Mouse (Mus musculus) stomach, postnatal 0 days (tissue): ENCODE results near the gene Ezh1. TPM values are rescaled to one million over a fixed set of nuclear protein-coding genes. Genes with fewer than 3 reads are reported as not detected.

Experiments used
- ATAC-seq: fragments of 200-750 bp; cut with Nextera tagmentation; 2 replicates; pipeline ENCODE4 v1.8.0; 2017; ENCODE audit not compliant: low FRiP score, low TSS enrichment
- DNase-seq: peaks from one replicate; pipeline ENCODE4 v3.0.0-alpha.2; 2016; ENCODE audit warnings: low spot score
- H3K27ac ChIP-seq: fragments of 300-500 bp; sonication (generic); replicated peaks from 2 replicates; pipeline ENCODE4 v1.5.1; 2014; ENCODE audit warnings: mild to moderate bottlenecking, control low read depth
- H3K27me3 ChIP-seq: fragments of 300-500 bp; sonication (generic); 2 replicates; pipeline ENCODE4 v1.6.1; 2014; ENCODE audit warnings: low read length; ENCODE audit not compliant: control insufficient read depth, insufficient read depth
- H3K36me3 ChIP-seq: fragments of 300-500 bp; sonication (generic); 2 replicates; pipeline ENCODE4 v1.6.1; 2014; ENCODE audit warnings: low read length, mixed read lengths; ENCODE audit not compliant: control insufficient read depth, insufficient read depth
- H3K4me1 ChIP-seq: fragments of 300-500 bp; sonication (generic); replicated peaks from 2 replicates; pipeline ENCODE4 v1.6.1; 2014; ENCODE audit warnings: antibody characterized with exemption; ENCODE audit not compliant: control insufficient read depth, insufficient read depth
- H3K4me2 ChIP-seq: fragments of 300-500 bp; sonication (generic); replicated peaks from 2 replicates; pipeline ENCODE4 v1.6.1; 2014; ENCODE audit warnings: low read depth, mild to moderate bottlenecking, control low read depth, moderate library complexity
- H3K4me3 ChIP-seq: fragments of 300-500 bp; sonication (generic); 2 replicates; pipeline ENCODE4 v1.5.1; 2014; ENCODE audit warnings: low read depth, low read length, control low read depth
- H3K9ac ChIP-seq: fragments of 300-500 bp; sonication (generic); 2 replicates; pipeline ENCODE4 v1.6.1; 2014; ENCODE audit warnings: mild to moderate bottlenecking, low read length, control low read depth, mixed read lengths
- H3K9me3 ChIP-seq: fragments of 300-500 bp; sonication (generic); 2 replicates; pipeline ENCODE4 v1.6.1; 2016; ENCODE audit warnings: low read length; ENCODE audit not compliant: control insufficient read depth
- CTCF ChIP-seq: IDR thresholded peaks from 2 replicates; pipeline ENCODE4 v1.5.1; 2016; ENCODE audit warnings: antibody characterized with exemption, low read depth, mild to moderate bottlenecking, moderate library complexity
- EP300 ChIP-seq: optimal IDR thresholded peaks from 2 replicates; pipeline ENCODE3; 2016; ENCODE audit warnings: antibody characterized with exemption
- WGBS: fragments of 180-500 bp; shearing (Covaris S2); extraction: QIAGEN DNeasy Blood & Tissue Kit; methylation state at CpG from one replicate; pipeline ENCODE4 v1.1.7; 2014; 5-methylcytosine and 5-hydroxymethylcytosine counted together
- polyA plus RNA-seq: library from polyadenylated mRNA; unstranded; fragments of >200 nt; fragmentation: Nextera tagmentation; extraction: Ambion mirVana; gene quantifications from 2 replicates; pipeline ENCODE4 v1.2.1, GENCODE M21; 2015

The Ezh1 gene
- polyA plus RNA-seq, 1 experiment from 2014 or later: 8.1 TPM

DNA sequence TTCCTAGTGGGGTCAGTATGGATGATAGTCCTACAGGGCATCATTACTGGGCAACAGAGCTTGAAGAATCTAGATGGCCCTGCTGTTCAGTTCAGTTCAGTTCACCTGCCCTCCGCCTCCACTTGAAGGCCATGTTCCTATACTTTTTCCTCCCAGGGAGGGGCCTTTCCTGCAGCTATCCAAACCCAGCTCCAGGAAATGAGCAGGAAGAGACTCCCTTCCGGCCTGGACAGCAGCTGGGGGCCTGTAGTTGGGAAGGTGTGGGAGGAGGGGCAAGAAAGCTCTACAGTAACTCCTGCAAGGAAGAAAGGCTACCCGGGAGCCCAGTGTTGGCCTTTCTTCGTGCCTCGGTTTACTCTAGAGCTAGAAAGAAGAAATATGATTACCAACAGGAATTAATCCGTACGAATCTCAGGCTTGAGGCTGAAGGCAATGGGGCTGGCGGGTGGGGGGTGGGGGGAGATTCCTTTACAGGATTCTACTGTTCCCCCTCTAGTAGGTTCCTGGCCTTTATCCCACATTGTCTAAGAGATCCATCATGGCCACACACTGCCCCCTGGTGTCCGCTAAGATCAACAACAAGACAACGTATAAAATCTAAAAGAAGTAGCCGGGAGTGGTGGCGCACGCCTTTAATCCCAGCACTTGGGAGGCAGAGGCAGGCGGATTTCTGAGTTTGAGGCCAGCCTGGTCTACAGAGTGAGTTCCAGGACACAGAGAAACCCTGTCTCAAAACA is 22.2 kb upstream of the Ezh1 start:
- Histone ChIP-seq H3K9ac (no peak overlapping the region), H3K4me2 (peak overlapping the region; percentile 4; the same call in 1 of the 2 replicates)
- DNase-seq: peak; percentile 68

DNA sequence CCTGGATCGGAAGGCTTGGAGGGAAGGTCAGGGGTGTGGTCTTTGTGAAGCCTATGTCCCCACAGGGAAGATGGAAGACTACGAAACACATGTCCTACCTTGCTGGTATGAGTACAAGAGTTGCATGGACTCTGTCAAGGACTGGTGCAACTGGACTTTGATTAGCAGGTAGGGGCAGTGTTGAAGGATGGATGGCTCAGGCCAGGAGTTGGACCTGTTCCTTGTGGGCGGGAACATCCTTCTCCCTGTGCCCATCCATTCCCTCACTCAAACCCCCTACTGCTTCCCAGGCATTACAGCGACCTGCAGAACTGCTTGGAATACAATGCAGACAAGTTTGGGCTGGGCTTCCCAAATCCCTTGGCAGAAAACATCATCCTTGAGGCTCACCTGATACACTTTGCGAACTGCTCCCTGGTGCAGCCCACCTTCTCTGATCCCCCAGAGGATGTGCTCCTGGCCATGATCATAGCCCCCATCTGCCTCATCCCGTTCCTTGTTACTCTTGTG is 21.3 kb upstream of the Ezh1 start:
- H3K9me3 ChIP-seq: no peaks in the 10 kb centered on the region
- H3K27ac ChIP-seq: peak overlapping the region; percentile 45
- 0 out of 2 replicates have a peak overlapping the region, but pooled peaks have one; percentile 72 for H3K9ac ChIP-seq

More for the DNA sequence above, 22.2 kb upstream of the Ezh1 start:
- Histone ChIP-seq H3K9me3 (no peaks in the 10 kb centered on the region), H3K27ac (0 out of 2 replicates have a peak overlapping the region, but pooled peaks have one; percentile 45), H3K4me1 (no peaks in the 10 kb centered on the region; the same call in 1 of the 2 replicates), H3K27me3 (no peaks in the 10 kb centered on the region), H3K36me3 (no peaks in the 10 kb centered on the region), H3K4me3 (no peak overlapping the region)
- no peak for ATAC-seq
- WGBS: 35% methylated on average over 14 of the region's 14 CpGs
- TF ChIP-seq EP300 (no peak), CTCF (peak; percentile 81)

DNA sequence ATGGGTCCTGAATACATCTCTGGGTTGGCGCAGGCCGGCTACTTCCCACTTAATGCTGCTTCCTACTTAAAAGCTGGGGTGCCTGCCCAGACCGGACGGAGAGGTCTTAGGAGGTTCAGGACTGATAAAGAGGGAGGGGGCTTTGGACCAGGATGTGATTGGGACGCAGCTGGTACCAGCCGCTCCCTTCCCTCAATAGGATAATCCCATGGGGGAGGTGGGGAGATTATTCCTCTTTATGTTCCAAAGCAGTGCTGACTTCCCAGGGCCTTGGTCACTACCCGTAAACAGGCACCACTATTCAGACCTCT is 20.4 kb upstream of the Ezh1 start:
- Histone ChIP-seq H3K4me1 (no peaks in the 10 kb centered on the region), H3K27me3 (no peaks in the 10 kb centered on the region), H3K9ac (peak overlapping the region; percentile 72), H3K27ac (peak overlapping the region; percentile 89), H3K9me3 (no peaks in the 10 kb centered on the region), H3K4me2 (peak overlapping the region; percentile 96), H3K36me3 (no peaks in the 10 kb centered on the region), H3K4me3 (peak overlapping the region; percentile 58)
- ATAC-seq: no peak; the same call in 1 of the 2 replicates
- 14% methylated on average over 7 of the region's 7 CpGs for WGBS
- no peak for DNase-seq
- no peak for TF ChIP-seq EP300
- no peak for TF ChIP-seq CTCF

More for the DNA sequence above, 21.3 kb upstream of the Ezh1 start:
- no peaks in the 10 kb centered on the region for H3K27me3 ChIP-seq
- TF ChIP-seq EP300: no peak
- TF ChIP-seq CTCF: no peak
- H3K36me3 ChIP-seq: no peaks in the 10 kb centered on the region
- peak overlapping the region; percentile 96 for H3K4me2 ChIP-seq
- no peaks in the 10 kb centered on the region for H3K4me1 ChIP-seq
- H3K4me3 ChIP-seq: peak overlapping the region; percentile 58
- no peak for ATAC-seq
- no peak for DNase-seq
- 79% methylated on average over 6 of the region's 6 CpGs for WGBS

DNA sequence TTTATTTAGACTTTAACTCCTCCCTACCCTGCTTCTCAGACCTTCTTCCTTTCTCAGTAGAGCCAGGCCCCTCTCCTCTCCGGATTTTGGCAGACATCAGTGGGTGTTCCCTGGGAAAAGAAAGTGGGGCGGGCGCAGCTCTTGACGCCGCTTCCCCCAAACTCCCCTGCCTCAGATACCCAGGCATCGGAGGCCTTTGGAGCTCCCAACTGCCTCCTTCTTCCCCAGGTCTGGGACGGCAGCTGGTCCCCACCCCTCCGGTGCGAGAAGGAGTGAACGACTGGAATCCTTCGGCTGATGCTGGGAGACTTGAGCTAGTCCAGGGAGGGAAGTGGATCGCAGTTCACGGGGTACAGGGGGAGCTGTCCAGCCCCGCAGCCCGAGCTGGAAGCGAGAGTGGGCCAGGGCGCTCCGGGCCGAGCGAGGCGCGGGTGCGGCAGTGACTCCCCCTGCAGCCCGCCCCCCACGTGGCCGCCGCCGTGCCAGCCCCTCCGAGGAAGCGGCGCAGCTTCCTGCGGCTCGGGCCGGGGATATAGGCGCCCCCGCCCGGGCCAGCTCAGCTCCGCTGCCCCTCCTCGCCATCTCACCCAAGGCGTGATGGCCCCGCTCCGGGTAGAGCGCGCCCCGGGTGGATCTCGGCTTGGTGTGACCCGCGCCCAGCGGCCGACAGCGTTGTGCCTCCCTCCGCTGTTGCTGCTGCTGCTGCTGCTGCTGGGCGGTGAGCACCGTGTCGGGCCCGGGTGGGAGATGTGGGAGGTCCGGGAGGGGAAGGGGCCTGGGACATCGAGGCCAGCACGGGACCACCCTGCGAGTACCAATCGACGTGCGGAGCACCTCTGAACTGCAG is 19.8 kb upstream of the Ezh1 start, which contains the start of gene Ramp2:
Gene Ramp2 (plus strand): TSS at position 174 of the 847 bp plus-strand sequence.
- Histone ChIP-seq H3K9me3 (no peaks in the 10 kb centered on the region), H3K27ac (peak within 1 kb of the TSS; percentile 89), H3K9ac (peak within 1 kb of the TSS; percentile 72), H3K4me1 (no peaks in the 10 kb centered on the region), H3K4me3 (peak within 1 kb of the TSS; percentile 58), H3K36me3 (no peaks in the 10 kb centered on the region), H3K27me3 (no peaks in the 10 kb centered on the region), H3K4me2 (peak within 1 kb of the TSS; percentile 96)
- under 1% methylated on average over 54 of the region's 63 CpGs for WGBS
- TF ChIP-seq EP300 (no peak), CTCF (no peak; the same call in 1 of the 2 replicates)
- ATAC-seq (peak; percentile 61), DNase-seq (peak; percentile 60)

- Histone ChIP-seq H3K27ac (peak overlapping the region; percentile 89; the same call in 1 of the 2 replicates), H3K9ac (no peak overlapping the region), H3K4me2 (peak overlapping the region; percentile 96), H3K4me3 (no peak overlapping the region), H3K27me3 (no peaks in the 10 kb centered on the region), H3K4me1 (no peaks in the 10 kb centered on the region), H3K9me3 (no peaks in the 10 kb centered on the region), H3K36me3 (no peaks in the 10 kb centered on the region)
- DNase-seq (no peak), ATAC-seq (no peak)
- WGBS: 61% methylated on average over 4 of the region's 4 CpGs
- TF ChIP-seq CTCF: no peak
- TF ChIP-seq EP300: no peak
Observed at GRCm38 (mm10) chr11:101245071-101245470, 18.8 kb upstream of the Ezh1 start.
